In genomic region chr5:75355266-75355665, GRCm38 (mm10) we compare ENCODE assay signal across 12 mouse cellular contexts.
"Had no signal": no experiment of that assay in that cellular context is flagged by ENCODE, and none has a peak within 500 bp of the region (broad histone marks: within the 10 kb centered on the region; RNA-seq: fewer than 3 reads in every experiment).

No protein-coding gene starts in this region.

- H3K27me3 ChIP-seq: limb, embryonic 13.5 days; neural tube, embryonic 12.5 days; stomach, embryonic 15.5 days had no signal

- H3K27ac ChIP-seq: limb, embryonic 13.5 days; liver, embryonic 14.5 days; midbrain, embryonic 12.5 days; neural tube, embryonic 12.5 days; stomach, embryonic 15.5 days had no signal

- H3K36me3 ChIP-seq: limb, embryonic 13.5 days; midbrain, embryonic 12.5 days; neural tube, embryonic 12.5 days; stomach, embryonic 15.5 days had no signal

- H3K4me2 ChIP-seq: limb, embryonic 13.5 days; midbrain, embryonic 12.5 days; neural tube, embryonic 12.5 days; stomach, embryonic 15.5 days had no signal

- H3K9me3 ChIP-seq: limb, embryonic 13.5 days; midbrain, embryonic 12.5 days; neural tube, embryonic 12.5 days; stomach, embryonic 15.5 days had no signal

- H3K9ac ChIP-seq: limb, embryonic 13.5 days; liver, embryonic 14.5 days; midbrain, embryonic 12.5 days; neural tube, embryonic 12.5 days; stomach, embryonic 15.5 days had no signal

- DNase-seq: kidney, postnatal 14 days; left cerebral cortex, postnatal 4 days; lung, adult 18-20 months; right cerebral cortex, postnatal 14 days; thymus, adult 2 months; thymus, postnatal 25 days had no signal

- H3K4me3 ChIP-seq: limb, embryonic 13.5 days; midbrain, embryonic 12.5 days; myocyte; neural tube, embryonic 12.5 days; stomach, embryonic 15.5 days had no signal

- H3K4me1 ChIP-seq: limb, embryonic 13.5 days; midbrain, embryonic 12.5 days; neural tube, embryonic 12.5 days; stomach, embryonic 15.5 days had no signal
